Mouse (Mus musculus): ENCODE data around the gene Dock1. TPM values are rescaled to one million over a fixed set of nuclear protein-coding genes. Genes with fewer than 3 reads are reported as not detected.

The Dock1 gene
- polyA plus RNA-seq, 1 experiment = 54.8 TPM

GRCm38 (mm10) chr7:134894604-134895003, 224.2 kb downstream of the Dock1 start:
- Histone ChIP-seq H3K36me3 (ENCODE audit: control insufficient read depth, insufficient read depth, low read length, poor library complexity, severe bottlenecking) (no peaks in the 10 kb centered on the region), H3K27ac (ENCODE audit: insufficient read depth, low read length) (no peak overlapping the region), H3K27me3 (ENCODE audit: control insufficient read depth, insufficient read depth, low read length, poor library complexity, severe bottlenecking) (no peaks in the 10 kb centered on the region), H3K9ac (ENCODE audit: low read depth, poor library complexity, severe bottlenecking) (no peak overlapping the region), H3K9me3 (replicated peaks; ENCODE audit: control insufficient read depth, insufficient read depth, low read length, poor library complexity, severe bottlenecking) (no peaks in the 10 kb centered on the region), H3K4me1 (ENCODE audit: control insufficient read depth, insufficient read depth, low read length) (no peaks in the 10 kb centered on the region), H3K4me3 (ENCODE audit: low read depth, low read length) (no peak overlapping the region)
- TF ChIP-seq CTCF (IDR thresholded peaks at IDR 0.05; ENCODE audit: low read depth, low read length) (no peak), EP300 (IDR thresholded peaks at IDR 0.05; ENCODE audit: insufficient read depth, low read depth, low read length) (no peak), POLR2A (IDR thresholded peaks at IDR 0.05; ENCODE audit: insufficient read depth, low read length) (no peak)

GRCm38 (mm10) chr7:134899462-134899861, 229.0 kb downstream of the Dock1 start:
- no peaks in the 10 kb centered on the region for H3K36me3 ChIP-seq (ENCODE audit: control insufficient read depth, insufficient read depth, low read length, poor library complexity, severe bottlenecking)
- no peak for TF ChIP-seq POLR2A (IDR thresholded peaks at IDR 0.05; ENCODE audit: insufficient read depth, low read length)
- no peak for TF ChIP-seq CTCF (IDR thresholded peaks at IDR 0.05; ENCODE audit: low read depth, low read length)
- no peak overlapping the region for H3K9ac ChIP-seq (ENCODE audit: low read depth, poor library complexity, severe bottlenecking)

GRCm38 (mm10) chr7:134901992-134902391, 231.5 kb downstream of the Dock1 start:
- H3K27me3 ChIP-seq (ENCODE audit: control insufficient read depth, insufficient read depth, low read length, poor library complexity, severe bottlenecking) = no peaks in the 10 kb centered on the region
- no peak overlapping the region for H3K4me3 ChIP-seq (ENCODE audit: low read depth, low read length)
- TF ChIP-seq CTCF (IDR thresholded peaks at IDR 0.05; ENCODE audit: low read depth, low read length) (no peak), EP300 (IDR thresholded peaks at IDR 0.05; ENCODE audit: insufficient read depth, low read depth, low read length) (no peak), POLR2A (IDR thresholded peaks at IDR 0.05; ENCODE audit: insufficient read depth, low read length) (no peak)
- no peaks in the 10 kb centered on the region for H3K4me1 ChIP-seq (ENCODE audit: control insufficient read depth, insufficient read depth, low read length)
- H3K9me3 ChIP-seq (replicated peaks; ENCODE audit: control insufficient read depth, insufficient read depth, low read length, poor library complexity, severe bottlenecking) = no peaks in the 10 kb centered on the region
- H3K36me3 ChIP-seq (ENCODE audit: control insufficient read depth, insufficient read depth, low read length, poor library complexity, severe bottlenecking) = no peaks in the 10 kb centered on the region
- H3K9ac ChIP-seq (ENCODE audit: low read depth, poor library complexity, severe bottlenecking) = no peak overlapping the region
- H3K27ac ChIP-seq (ENCODE audit: insufficient read depth, low read length) = no peak overlapping the region

More at GRCm38 (mm10) chr7:134899462-134899861, 229.0 kb downstream of the Dock1 start:
- no peak overlapping the region for H3K4me3 ChIP-seq (ENCODE audit: low read depth, low read length)
- no peak overlapping the region for H3K27ac ChIP-seq (ENCODE audit: insufficient read depth, low read length)
- H3K27me3 ChIP-seq (ENCODE audit: control insufficient read depth, insufficient read depth, low read length, poor library complexity, severe bottlenecking) = no peaks in the 10 kb centered on the region
- no peaks in the 10 kb centered on the region for H3K9me3 ChIP-seq (replicated peaks; ENCODE audit: control insufficient read depth, insufficient read depth, low read length, poor library complexity, severe bottlenecking)
- H3K4me1 ChIP-seq (ENCODE audit: control insufficient read depth, insufficient read depth, low read length) = no peaks in the 10 kb centered on the region

- Histone ChIP-seq H3K9me3 (replicated peaks; ENCODE audit: control insufficient read depth, insufficient read depth, low read length, poor library complexity, severe bottlenecking) (no peaks in the 10 kb centered on the region; the same call in 1 of the 2 replicates), H3K27ac (ENCODE audit: insufficient read depth, low read length) (0 out of 2 replicates have a peak overlapping the region, but pooled peaks have one; percentile 27), H3K36me3 (ENCODE audit: control insufficient read depth, insufficient read depth, low read length, poor library complexity, severe bottlenecking) (no peaks in the 10 kb centered on the region), H3K27me3 (ENCODE audit: control insufficient read depth, insufficient read depth, low read length, poor library complexity, severe bottlenecking) (no peaks in the 10 kb centered on the region), H3K4me3 (ENCODE audit: low read depth, low read length) (no peak overlapping the region), H3K4me1 (ENCODE audit: control insufficient read depth, insufficient read depth, low read length) (no peaks in the 10 kb centered on the region), H3K9ac (ENCODE audit: low read depth, poor library complexity, severe bottlenecking) (no peak overlapping the region)
- no peak for TF ChIP-seq CTCF (IDR thresholded peaks at IDR 0.05; ENCODE audit: low read depth, low read length)
- TF ChIP-seq POLR2A (IDR thresholded peaks at IDR 0.05; ENCODE audit: insufficient read depth, low read length) = no peak
- no peak for TF ChIP-seq EP300 (IDR thresholded peaks at IDR 0.05; ENCODE audit: insufficient read depth, low read depth, low read length)
Measured at GRCm38 (mm10) chr7:134931886-134932285, 261.4 kb downstream of the Dock1 start.

GRCm38 (mm10) chr7:134937471-134937926, 267.0 kb downstream of the Dock1 start:
- Histone ChIP-seq H3K27ac (ENCODE audit: insufficient read depth, low read length) (no peak overlapping the region), H3K27me3 (ENCODE audit: control insufficient read depth, insufficient read depth, low read length, poor library complexity, severe bottlenecking) (no peaks in the 10 kb centered on the region)

GRCm38 (mm10) chr7:134937927-134938609, 267.6 kb downstream of the Dock1 start, which contains the start of gene Fam196a:
TSS of gene Fam196a (minus strand) at chr7:134938430.
- Histone ChIP-seq H3K4me1 (ENCODE audit: control insufficient read depth, insufficient read depth, low read length) (peaks cover 1% of the 10 kb centered on the region), H3K9me3 (replicated peaks; ENCODE audit: control insufficient read depth, insufficient read depth, low read length, poor library complexity, severe bottlenecking) (no peaks in the 10 kb centered on the region), H3K9ac (ENCODE audit: low read depth, poor library complexity, severe bottlenecking) (peak within 1 kb of the TSS; percentile 76), H3K4me3 (ENCODE audit: low read depth, low read length) (peak within 1 kb of the TSS; percentile 62), H3K27ac (ENCODE audit: insufficient read depth, low read length) (no peak within 1 kb of the TSS), H3K36me3 (ENCODE audit: control insufficient read depth, insufficient read depth, low read length, poor library complexity, severe bottlenecking) (no peaks in the 10 kb centered on the region), H3K27me3 (ENCODE audit: control insufficient read depth, insufficient read depth, low read length, poor library complexity, severe bottlenecking) (no peaks in the 10 kb centered on the region)
- peak; percentile 7 for TF ChIP-seq CTCF (IDR thresholded peaks at IDR 0.05; ENCODE audit: low read depth, low read length)
- TF ChIP-seq POLR2A (IDR thresholded peaks at IDR 0.05; ENCODE audit: insufficient read depth, low read length) = no peak
- no peak for TF ChIP-seq EP300 (IDR thresholded peaks at IDR 0.05; ENCODE audit: insufficient read depth, low read depth, low read length)

More at GRCm38 (mm10) chr7:134937471-134937926, 267.0 kb downstream of the Dock1 start:
- H3K9me3 ChIP-seq (replicated peaks; ENCODE audit: control insufficient read depth, insufficient read depth, low read length, poor library complexity, severe bottlenecking) = no peaks in the 10 kb centered on the region
- peak overlapping the region; percentile 62 for H3K4me3 ChIP-seq (ENCODE audit: low read depth, low read length)
- peak overlapping the region; percentile 76 for H3K9ac ChIP-seq (ENCODE audit: low read depth, poor library complexity, severe bottlenecking)
- H3K4me1 ChIP-seq (ENCODE audit: control insufficient read depth, insufficient read depth, low read length) = peaks cover 1% of the 10 kb centered on the region
- no peaks in the 10 kb centered on the region for H3K36me3 ChIP-seq (ENCODE audit: control insufficient read depth, insufficient read depth, low read length, poor library complexity, severe bottlenecking)
- TF ChIP-seq EP300 (IDR thresholded peaks at IDR 0.05; ENCODE audit: insufficient read depth, low read depth, low read length) (no peak), CTCF (IDR thresholded peaks at IDR 0.05; ENCODE audit: low read depth, low read length) (no peak), POLR2A (IDR thresholded peaks at IDR 0.05; ENCODE audit: insufficient read depth, low read length) (no peak)
